Mouse (Mus musculus): ENCODE results near the gene Zer1. TPM values are rescaled to one million over a fixed set of nuclear protein-coding genes. Genes with fewer than 3 reads are reported as not detected.

The Zer1 gene
- polyA plus RNA-seq (2014; fragmentation: Nextera tagmentation; extraction: Ambion mirVana), result 7.8 and 8.9 TPM in 2 replicates

GRCm38 (mm10) chr2:30124472-30125274 is at the start of gene Zer1:
Zer1 (minus strand) TSS chr2:30124585.
- Histone ChIP-seq H3K36me3 (ENCODE audit: control insufficient read depth, insufficient read depth, low read length) (no peaks in the 10 kb centered on the region; the same call in 1 of the 2 replicates), H3K4me2 (ENCODE audit: low read length) (peak within 1 kb of the TSS; percentile 90), H3K9ac (ENCODE audit: low read length) (peak within 1 kb of the TSS; percentile 94), H3K9me3 (ENCODE audit: control insufficient read depth, low read length) (no peaks in the 10 kb centered on the region), H3K4me3 (ENCODE audit: control insufficient read depth in 1 of 2, insufficient read depth in 1 of 2, low read depth in 1 of 2, low read length in 2 of 2) (peak within 1 kb of the TSS; percentile 77 to 86), H3K4me1 (ENCODE audit: control insufficient read depth in 2 of 2, insufficient read depth in 2 of 2, low read length in 2 of 2) (peaks cover 6 to 12% of the 10 kb centered on the region in 2 experiments; a peak in 3 of 4 replicates), H3K27ac (replicated peaks in 1 of 2; ENCODE audit: control insufficient read depth in 1 of 2, insufficient read depth in 1 of 2, low read depth in 2 of 2, low read length in 2 of 2) (peak within 1 kb of the TSS; percentile 88 to 89), H3K27me3 (ENCODE audit: control insufficient read depth, insufficient read depth, low read length) (no peaks in the 10 kb centered on the region)
- whole genome bisulfite sequencing, result 10% methylated on average over 31 of the region's 31 CpGs
- ATAC-seq (ENCODE audit: insufficient number of reproducible peaks, insufficient read depth, low FRiP score, low read depth), result peak; percentile 94

- 96% methylated on average over 20 of the region's 20 CpGs for WGBS
- Histone ChIP-seq H3K4me3 (ENCODE audit: control insufficient read depth in 1 of 2, insufficient read depth in 1 of 2, low read depth in 1 of 2, low read length in 2 of 2) (no peak overlapping the region), H3K36me3 (ENCODE audit: control insufficient read depth, insufficient read depth, low read length) (peaks cover 44% of the 10 kb centered on the region)
These were observed 49.3 kb upstream of the Zer1 start for GRCm38 (mm10) chr2:30173541-30174240.

GRCm38 (mm10) chr2:30171997-30172382 is 47.6 kb upstream of the Zer1 start:
- under 1% methylated on average over 19 of the region's 19 CpGs for WGBS

More at GRCm38 (mm10) chr2:30173541-30174240, 49.3 kb upstream of the Zer1 start:
- H3K4me1 ChIP-seq (ENCODE audit: control insufficient read depth in 2 of 2, insufficient read depth in 2 of 2, low read length in 2 of 2), result peaks cover 12% of the 10 kb centered on the region in 2 experiments; a peak in 2 of 4 replicates
- no peak overlapping the region for H3K4me2 ChIP-seq (ENCODE audit: low read length)
- ATAC-seq (ENCODE audit: insufficient number of reproducible peaks, insufficient read depth, low FRiP score, low read depth), result no peak
- no peaks in the 10 kb centered on the region for H3K9me3 ChIP-seq (ENCODE audit: control insufficient read depth, low read length)
- H3K9ac ChIP-seq (ENCODE audit: low read length), result no peak overlapping the region
- no peak overlapping the region for H3K27ac ChIP-seq (replicated peaks in 1 of 2; ENCODE audit: control insufficient read depth in 1 of 2, insufficient read depth in 1 of 2, low read depth in 2 of 2, low read length in 2 of 2)
- H3K27me3 ChIP-seq (ENCODE audit: control insufficient read depth, insufficient read depth, low read length), result no peaks in the 10 kb centered on the region

GRCm38 (mm10) chr2:30171371-30171996 is 47.1 kb upstream of the Zer1 start, which contains the start of gene Endog:
Endog (plus strand) TSS chr2:30171493.
- peaks cover 40% of the 10 kb centered on the region for H3K36me3 ChIP-seq (ENCODE audit: control insufficient read depth, insufficient read depth, low read length)
- peaks cover 6% of the 10 kb centered on the region for H3K9me3 ChIP-seq (ENCODE audit: control insufficient read depth, low read length)
- peak within 1 kb of the TSS; percentile 80 for H3K9ac ChIP-seq (ENCODE audit: low read length)
- peak within 1 kb of the TSS; percentile 93 for H3K4me2 ChIP-seq (ENCODE audit: low read length)
- no peaks in the 10 kb centered on the region for H3K27me3 ChIP-seq (ENCODE audit: control insufficient read depth, insufficient read depth, low read length)
- ATAC-seq (ENCODE audit: insufficient number of reproducible peaks, insufficient read depth, low FRiP score, low read depth), result peak; percentile 91
- peak within 1 kb of the TSS; percentile 71 to 94 for H3K27ac ChIP-seq (replicated peaks in 1 of 2; ENCODE audit: control insufficient read depth in 1 of 2, insufficient read depth in 1 of 2, low read depth in 2 of 2, low read length in 2 of 2)
- peaks cover 5 to 7% of the 10 kb centered on the region in 2 experiments; a peak in 2 of 4 replicates for H3K4me1 ChIP-seq (ENCODE audit: control insufficient read depth in 2 of 2, insufficient read depth in 2 of 2, low read length in 2 of 2)
- peak within 1 kb of the TSS; percentile 58 to 62 for H3K4me3 ChIP-seq (ENCODE audit: control insufficient read depth in 1 of 2, insufficient read depth in 1 of 2, low read depth in 1 of 2, low read length in 2 of 2)
- WGBS, result under 1% methylated on average over 68 of the region's 75 CpGs

More at GRCm38 (mm10) chr2:30171997-30172382, 47.6 kb upstream of the Zer1 start:
- Histone ChIP-seq H3K36me3 (ENCODE audit: control insufficient read depth, insufficient read depth, low read length) (peaks cover 44% of the 10 kb centered on the region), H3K4me1 (ENCODE audit: control insufficient read depth in 2 of 2, insufficient read depth in 2 of 2, low read length in 2 of 2) (peaks cover 5 to 7% of the 10 kb centered on the region in 2 experiments; a peak in 2 of 4 replicates), H3K4me2 (ENCODE audit: low read length) (peak overlapping the region; percentile 93), H3K27ac (replicated peaks in 1 of 2; ENCODE audit: control insufficient read depth in 1 of 2, insufficient read depth in 1 of 2, low read depth in 2 of 2, low read length in 2 of 2) (peak overlapping the region; percentile 71 to 94), H3K27me3 (ENCODE audit: control insufficient read depth, insufficient read depth, low read length) (no peaks in the 10 kb centered on the region), H3K9me3 (ENCODE audit: control insufficient read depth, low read length) (peaks cover 1% of the 10 kb centered on the region), H3K9ac (ENCODE audit: low read length) (peak overlapping the region; percentile 80), H3K4me3 (ENCODE audit: control insufficient read depth in 1 of 2, insufficient read depth in 1 of 2, low read depth in 1 of 2, low read length in 2 of 2) (peak overlapping the region; percentile 58 to 62)
- no peak for ATAC-seq (ENCODE audit: insufficient number of reproducible peaks, insufficient read depth, low FRiP score, low read depth)

GRCm38 (mm10) chr2:30166677-30167076 is 42.3 kb upstream of the Zer1 start:
- Histone ChIP-seq H3K27ac (replicated peaks in 1 of 2; ENCODE audit: control insufficient read depth in 1 of 2, insufficient read depth in 1 of 2, low read depth in 2 of 2, low read length in 2 of 2) (no peak overlapping the region), H3K9ac (ENCODE audit: low read length) (no peak overlapping the region), H3K4me2 (ENCODE audit: low read length) (no peak overlapping the region), H3K9me3 (ENCODE audit: control insufficient read depth, low read length) (peaks cover 15% of the 10 kb centered on the region), H3K4me1 (ENCODE audit: control insufficient read depth in 2 of 2, insufficient read depth in 2 of 2, low read length in 2 of 2) (no peaks in the 10 kb centered on the region), H3K36me3 (ENCODE audit: control insufficient read depth, insufficient read depth, low read length) (no peaks in the 10 kb centered on the region), H3K4me3 (ENCODE audit: control insufficient read depth in 1 of 2, insufficient read depth in 1 of 2, low read depth in 1 of 2, low read length in 2 of 2) (no peak overlapping the region), H3K27me3 (ENCODE audit: control insufficient read depth, insufficient read depth, low read length) (no peaks in the 10 kb centered on the region; the same call in 1 of the 2 replicates)
- WGBS, result 54% methylated on average over 4 of the region's 4 CpGs
- ATAC-seq (ENCODE audit: insufficient number of reproducible peaks, insufficient read depth, low FRiP score, low read depth), result no peak

- no peaks in the 10 kb centered on the region for H3K36me3 ChIP-seq (ENCODE audit: control insufficient read depth, insufficient read depth, low read length)
- ATAC-seq (ENCODE audit: insufficient number of reproducible peaks, insufficient read depth, low FRiP score, low read depth), result no peak
- peaks cover 15% of the 10 kb centered on the region for H3K9me3 ChIP-seq (ENCODE audit: control insufficient read depth, low read length)
- H3K9ac ChIP-seq (ENCODE audit: low read length), result no peak overlapping the region
- H3K27me3 ChIP-seq (ENCODE audit: control insufficient read depth, insufficient read depth, low read length), result no peaks in the 10 kb centered on the region; the same call in 1 of the 2 replicates
- no peaks in the 10 kb centered on the region for H3K4me1 ChIP-seq (ENCODE audit: control insufficient read depth in 2 of 2, insufficient read depth in 2 of 2, low read length in 2 of 2)
- no peak overlapping the region for H3K27ac ChIP-seq (replicated peaks in 1 of 2; ENCODE audit: control insufficient read depth in 1 of 2, insufficient read depth in 1 of 2, low read depth in 2 of 2, low read length in 2 of 2)
- H3K4me3 ChIP-seq (ENCODE audit: control insufficient read depth in 1 of 2, insufficient read depth in 1 of 2, low read depth in 1 of 2, low read length in 2 of 2), result no peak overlapping the region
- H3K4me2 ChIP-seq (ENCODE audit: low read length), result no peak overlapping the region
- WGBS, result 45% methylated on average over 9 of the region's 9 CpGs
These were observed 40.1 kb upstream of the Zer1 start for GRCm38 (mm10) chr2:30164340-30164932.

GRCm38 (mm10) chr2:30161809-30162208 is 37.4 kb upstream of the Zer1 start:
- no peak for ATAC-seq (ENCODE audit: insufficient number of reproducible peaks, insufficient read depth, low FRiP score, low read depth)
- H3K9me3 ChIP-seq (ENCODE audit: control insufficient read depth, low read length), result peaks cover 12% of the 10 kb centered on the region
- no peak overlapping the region for H3K9ac ChIP-seq (ENCODE audit: low read length)
- H3K4me2 ChIP-seq (ENCODE audit: low read length), result no peak overlapping the region
- H3K4me1 ChIP-seq (ENCODE audit: control insufficient read depth in 2 of 2, insufficient read depth in 2 of 2, low read length in 2 of 2), result no peaks in the 10 kb centered on the region
- no peak overlapping the region for H3K4me3 ChIP-seq (ENCODE audit: control insufficient read depth in 1 of 2, insufficient read depth in 1 of 2, low read depth in 1 of 2, low read length in 2 of 2)
- H3K27me3 ChIP-seq (ENCODE audit: control insufficient read depth, insufficient read depth, low read length), result no peaks in the 10 kb centered on the region; the same call in 1 of the 2 replicates
- H3K36me3 ChIP-seq (ENCODE audit: control insufficient read depth, insufficient read depth, low read length), result no peaks in the 10 kb centered on the region
- H3K27ac ChIP-seq (replicated peaks in 1 of 2; ENCODE audit: control insufficient read depth in 1 of 2, insufficient read depth in 1 of 2, low read depth in 2 of 2, low read length in 2 of 2), result no peak overlapping the region

Data from heart, embryonic 14.5 days (tissue).